Mouse (Mus musculus): ENCODE data around the gene Anks1b. TPM values are rescaled to one million over a fixed set of nuclear protein-coding genes. Genes with fewer than 3 reads are reported as not detected.

Gene Anks1b
- polyA plus RNA-seq, 1 experiment from 2014 or later, result 13.0 TPM

GRCm38 (mm10) chr10:90831288-90831626 lies 957.9 kb downstream of the Anks1b start:
- Histone ChIP-seq H3K4me2 (replicated peaks; ENCODE audit: low read depth, low read length) (peak overlapping the region; percentile 95), H3K27ac (ENCODE audit: low read depth, low read length) (no peak overlapping the region), H3K9ac (ENCODE audit: low read depth, low read length) (no peak overlapping the region), H3K9me3 (ENCODE audit: control insufficient read depth, low read length) (no peaks in the 10 kb centered on the region), H3K36me3 (ENCODE audit: control insufficient read depth, insufficient read depth, low read length) (no peaks in the 10 kb centered on the region), H3K4me3 (ENCODE audit: low read depth, low read length) (peak overlapping the region; percentile 63), H3K27me3 (ENCODE audit: control insufficient read depth, insufficient read depth, low read length) (peaks cover 35% of the 10 kb centered on the region), H3K4me1 (replicated peaks; ENCODE audit: control insufficient read depth, insufficient read depth, low read length) (peaks cover 4% of the 10 kb centered on the region; the same call in 1 of the 2 replicates)
- DNase-seq (ENCODE audit: low spot score) (no peak), ATAC-seq (ENCODE audit: low FRiP score) (no peak)
- WGBS, result 0% methylated on average over 2 of the region's 2 CpGs

GRCm38 (mm10) chr10:90834306-90834705 lies 961.0 kb downstream of the Anks1b start:
- Histone ChIP-seq H3K4me3 (ENCODE audit: low read depth, low read length) (no peak overlapping the region), H3K9me3 (ENCODE audit: control insufficient read depth, low read length) (no peaks in the 10 kb centered on the region), H3K4me2 (replicated peaks; ENCODE audit: low read depth, low read length) (no peak overlapping the region), H3K4me1 (replicated peaks; ENCODE audit: control insufficient read depth, insufficient read depth, low read length) (peaks cover 4% of the 10 kb centered on the region; the same call in 1 of the 2 replicates), H3K27me3 (ENCODE audit: control insufficient read depth, insufficient read depth, low read length) (peaks cover 17% of the 10 kb centered on the region; the same call in 1 of the 2 replicates), H3K36me3 (ENCODE audit: control insufficient read depth, insufficient read depth, low read length) (no peaks in the 10 kb centered on the region), H3K27ac (ENCODE audit: low read depth, low read length) (no peak overlapping the region), H3K9ac (ENCODE audit: low read depth, low read length) (no peak overlapping the region)
- ATAC-seq (ENCODE audit: low FRiP score) (no peak), DNase-seq (ENCODE audit: low spot score) (no peak)
- 33% methylated on average over 5 of the region's 5 CpGs for WGBS

GRCm38 (mm10) chr10:90835195-90835594 lies 961.9 kb downstream of the Anks1b start:
- DNase-seq (ENCODE audit: low spot score), result no peak
- Histone ChIP-seq H3K27ac (ENCODE audit: low read depth, low read length) (no peak overlapping the region), H3K36me3 (ENCODE audit: control insufficient read depth, insufficient read depth, low read length) (no peaks in the 10 kb centered on the region)

GRCm38 (mm10) chr10:90839611-90840335 lies 966.5 kb downstream of the Anks1b start:
- no peaks in the 10 kb centered on the region for H3K36me3 ChIP-seq (ENCODE audit: control insufficient read depth, insufficient read depth, low read length)
- DNase-seq (ENCODE audit: low spot score) (no peak), ATAC-seq (ENCODE audit: low FRiP score) (no peak)
- no peaks in the 10 kb centered on the region for H3K27me3 ChIP-seq (ENCODE audit: control insufficient read depth, insufficient read depth, low read length)
- H3K4me1 ChIP-seq (replicated peaks; ENCODE audit: control insufficient read depth, insufficient read depth, low read length), result no peaks in the 10 kb centered on the region
- H3K9me3 ChIP-seq (ENCODE audit: control insufficient read depth, low read length), result no peaks in the 10 kb centered on the region
- H3K27ac ChIP-seq (ENCODE audit: low read depth, low read length), result no peak overlapping the region
- H3K4me2 ChIP-seq (replicated peaks; ENCODE audit: low read depth, low read length), result no peak overlapping the region
- no peak overlapping the region for H3K9ac ChIP-seq (ENCODE audit: low read depth, low read length)
- 94% methylated on average over 9 of the region's 9 CpGs for WGBS
- no peak overlapping the region for H3K4me3 ChIP-seq (ENCODE audit: low read depth, low read length)

More at GRCm38 (mm10) chr10:90835195-90835594, 961.9 kb downstream of the Anks1b start:
- Histone ChIP-seq H3K27me3 (ENCODE audit: control insufficient read depth, insufficient read depth, low read length) (peaks cover 17% of the 10 kb centered on the region; the same call in 1 of the 2 replicates), H3K9ac (ENCODE audit: low read depth, low read length) (no peak overlapping the region), H3K9me3 (ENCODE audit: control insufficient read depth, low read length) (no peaks in the 10 kb centered on the region), H3K4me1 (replicated peaks; ENCODE audit: control insufficient read depth, insufficient read depth, low read length) (peaks cover 4% of the 10 kb centered on the region; the same call in 1 of the 2 replicates), H3K4me2 (replicated peaks; ENCODE audit: low read depth, low read length) (no peak overlapping the region), H3K4me3 (ENCODE audit: low read depth, low read length) (no peak overlapping the region)
- ATAC-seq (ENCODE audit: low FRiP score), result no peak

- H3K4me2 ChIP-seq (replicated peaks; ENCODE audit: low read depth, low read length), result no peak overlapping the region
- 96% methylated on average over 2 of the region's 2 CpGs for WGBS
- H3K9me3 ChIP-seq (ENCODE audit: control insufficient read depth, low read length), result no peaks in the 10 kb centered on the region
- no peaks in the 10 kb centered on the region for H3K4me1 ChIP-seq (replicated peaks; ENCODE audit: control insufficient read depth, insufficient read depth, low read length)
- ATAC-seq (ENCODE audit: low FRiP score), result no peak
- DNase-seq (ENCODE audit: low spot score), result no peak
- H3K27me3 ChIP-seq (ENCODE audit: control insufficient read depth, insufficient read depth, low read length), result no peaks in the 10 kb centered on the region
- no peak overlapping the region for H3K9ac ChIP-seq (ENCODE audit: low read depth, low read length)
- H3K27ac ChIP-seq (ENCODE audit: low read depth, low read length), result no peak overlapping the region
- H3K36me3 ChIP-seq (ENCODE audit: control insufficient read depth, insufficient read depth, low read length), result no peaks in the 10 kb centered on the region
- H3K4me3 ChIP-seq (ENCODE audit: low read depth, low read length), result no peak overlapping the region
These were observed 969.1 kb downstream of the Anks1b start for GRCm38 (mm10) chr10:90842398-90842797.

GRCm38 (mm10) chr10:90851077-90851476 lies 977.8 kb downstream of the Anks1b start:
- Histone ChIP-seq H3K9ac (ENCODE audit: low read depth, low read length) (no peak overlapping the region), H3K9me3 (ENCODE audit: control insufficient read depth, low read length) (no peaks in the 10 kb centered on the region), H3K4me2 (replicated peaks; ENCODE audit: low read depth, low read length) (no peak overlapping the region), H3K36me3 (ENCODE audit: control insufficient read depth, insufficient read depth, low read length) (no peaks in the 10 kb centered on the region), H3K4me3 (ENCODE audit: low read depth, low read length) (no peak overlapping the region), H3K27ac (ENCODE audit: low read depth, low read length) (no peak overlapping the region), H3K4me1 (replicated peaks; ENCODE audit: control insufficient read depth, insufficient read depth, low read length) (no peaks in the 10 kb centered on the region), H3K27me3 (ENCODE audit: control insufficient read depth, insufficient read depth, low read length) (no peaks in the 10 kb centered on the region)
- DNase-seq (ENCODE audit: low spot score) (no peak), ATAC-seq (ENCODE audit: low FRiP score) (no peak)
- 92% methylated on average over 6 of the region's 6 CpGs for WGBS

GRCm38 (mm10) chr10:90851999-90852398 lies 978.7 kb downstream of the Anks1b start:
- H3K4me3 ChIP-seq (ENCODE audit: low read depth, low read length), result no peak overlapping the region
- H3K4me1 ChIP-seq (replicated peaks; ENCODE audit: control insufficient read depth, insufficient read depth, low read length), result no peaks in the 10 kb centered on the region
- ATAC-seq (ENCODE audit: low FRiP score) (no peak), DNase-seq (ENCODE audit: low spot score) (no peak)
- H3K27ac ChIP-seq (ENCODE audit: low read depth, low read length), result no peak overlapping the region
- no peaks in the 10 kb centered on the region for H3K27me3 ChIP-seq (ENCODE audit: control insufficient read depth, insufficient read depth, low read length)
- no peaks in the 10 kb centered on the region for H3K9me3 ChIP-seq (ENCODE audit: control insufficient read depth, low read length)
- no peak overlapping the region for H3K4me2 ChIP-seq (replicated peaks; ENCODE audit: low read depth, low read length)
- H3K9ac ChIP-seq (ENCODE audit: low read depth, low read length), result no peak overlapping the region
- H3K36me3 ChIP-seq (ENCODE audit: control insufficient read depth, insufficient read depth, low read length), result no peaks in the 10 kb centered on the region
- 69% methylated on average over 11 of the region's 11 CpGs for WGBS

GRCm38 (mm10) chr10:90852432-90852831 lies 979.1 kb downstream of the Anks1b start:
- ATAC-seq (ENCODE audit: low FRiP score), result no peak
- Histone ChIP-seq H3K4me1 (replicated peaks; ENCODE audit: control insufficient read depth, insufficient read depth, low read length) (no peaks in the 10 kb centered on the region), H3K4me3 (ENCODE audit: low read depth, low read length) (no peak overlapping the region), H3K36me3 (ENCODE audit: control insufficient read depth, insufficient read depth, low read length) (no peaks in the 10 kb centered on the region), H3K27me3 (ENCODE audit: control insufficient read depth, insufficient read depth, low read length) (no peaks in the 10 kb centered on the region), H3K9me3 (ENCODE audit: control insufficient read depth, low read length) (no peaks in the 10 kb centered on the region), H3K9ac (ENCODE audit: low read depth, low read length) (no peak overlapping the region), H3K4me2 (replicated peaks; ENCODE audit: low read depth, low read length) (no peak overlapping the region), H3K27ac (ENCODE audit: low read depth, low read length) (no peak overlapping the region)
- WGBS, result 82% methylated on average over 7 of the region's 7 CpGs
- no peak for DNase-seq (ENCODE audit: low spot score)

GRCm38 (mm10) chr10:90856668-90857067 lies 983.4 kb downstream of the Anks1b start:
- no peak overlapping the region for H3K27ac ChIP-seq (ENCODE audit: low read depth, low read length)
- ATAC-seq (ENCODE audit: low FRiP score) (no peak), DNase-seq (ENCODE audit: low spot score) (no peak)
- H3K4me1 ChIP-seq (replicated peaks; ENCODE audit: control insufficient read depth, insufficient read depth, low read length), result no peaks in the 10 kb centered on the region
- WGBS, result 42% methylated on average over 4 of the region's 4 CpGs
- H3K4me3 ChIP-seq (ENCODE audit: low read depth, low read length), result no peak overlapping the region
- H3K27me3 ChIP-seq (ENCODE audit: control insufficient read depth, insufficient read depth, low read length), result no peaks in the 10 kb centered on the region
- no peaks in the 10 kb centered on the region for H3K9me3 ChIP-seq (ENCODE audit: control insufficient read depth, low read length)
- H3K9ac ChIP-seq (ENCODE audit: low read depth, low read length), result no peak overlapping the region
- no peak overlapping the region for H3K4me2 ChIP-seq (replicated peaks; ENCODE audit: low read depth, low read length)
- H3K36me3 ChIP-seq (ENCODE audit: control insufficient read depth, insufficient read depth, low read length), result no peaks in the 10 kb centered on the region
